Mouse (Mus musculus) inflammation-experienced regulatory T-cells, adult 16 weeks (primary cell): ENCODE results near the gene Wasl. TPM values are rescaled to one million over a fixed set of nuclear protein-coding genes. Genes with fewer than 3 reads are reported as not detected.

ENCODE experiments used
- polyA plus RNA-seq: library from polyadenylated mRNA; unstranded; fragments of 100-300 nt; shearing (Covaris generic); gene quantifications from one replicate; pipeline ENCODE4 v1.2.1, GENCODE M21; 2017

Gene Wasl
- polyA plus RNA-seq: 15.6 TPM

DNA sequence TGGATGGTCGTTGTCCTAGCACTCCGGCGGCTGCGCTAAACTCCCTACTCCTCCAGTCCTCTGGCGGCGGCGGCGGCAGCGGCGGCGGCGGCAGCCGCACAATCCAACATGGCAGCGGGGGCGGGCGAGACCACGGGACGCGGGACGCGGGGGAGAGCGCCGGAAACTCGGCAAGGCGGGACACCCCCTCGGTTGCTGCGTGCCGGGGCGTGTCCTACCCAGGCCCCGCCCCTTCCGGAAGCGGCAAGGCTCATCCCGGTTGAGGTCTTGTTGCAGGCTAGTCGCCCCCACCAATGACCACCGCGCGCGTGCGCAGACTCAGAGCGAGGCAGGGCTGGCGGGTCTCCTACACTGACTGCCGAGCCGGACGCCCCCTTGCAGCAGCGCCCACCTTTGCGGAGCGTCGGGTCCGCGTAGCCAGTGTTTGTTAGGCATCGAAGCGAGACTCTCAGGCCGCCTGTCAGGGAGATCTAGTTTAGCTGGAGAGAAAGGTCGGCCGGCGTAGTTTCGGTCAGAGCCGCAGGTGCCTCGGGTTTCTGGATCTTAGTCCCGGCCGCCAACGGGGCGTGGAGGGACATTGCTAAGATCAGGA is at the start of gene Wasl:
TSS of gene Wasl (minus strand) at position 143 of the 592 bp plus-strand sequence.

DNA sequence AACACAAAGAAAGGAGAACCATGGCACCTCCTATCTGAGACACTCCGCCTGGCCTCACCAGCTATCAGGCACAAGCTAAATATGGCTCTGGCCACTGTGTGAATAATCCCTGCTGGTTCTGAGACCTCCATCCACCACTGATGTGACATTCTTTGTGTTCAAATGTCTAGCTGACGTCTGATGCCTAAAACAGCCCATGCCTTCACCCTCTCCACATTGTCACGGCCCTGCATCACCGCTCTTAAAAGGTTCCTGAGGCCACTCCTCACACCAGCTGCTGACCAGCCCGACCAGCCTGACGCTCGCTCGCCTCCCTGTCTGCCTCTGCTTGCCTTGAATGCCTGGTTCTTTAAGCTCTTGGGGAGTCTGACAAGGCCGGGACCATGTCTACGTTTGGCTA is 67.3 kb downstream of the Wasl start, which contains the start of gene Lmod2:
TSS of gene Lmod2 (plus strand) at position 263 of the 400 bp plus-strand sequence.

Other genes with a start within 250 kb of the Wasl start
- not detected for gene Iqub, start 149.9 kb downstream of the Wasl start, polyA plus RNA-seq
- 188 TPM for gene Ndufa5, start 137.0 kb downstream of the Wasl start, polyA plus RNA-seq
- gene Asb15, start 136.9 kb downstream of the Wasl start, polyA plus RNA-seq: not detected
- gene Lmod2, start 67.2 kb downstream of the Wasl start, polyA plus RNA-seq: not detected
- not detected for gene Hyal6, start 68.2 kb upstream of the Wasl start, polyA plus RNA-seq
- gene Hyal4, start 83.3 kb upstream of the Wasl start, polyA plus RNA-seq: not detected
- not detected for gene Spam1, start 126.2 kb upstream of the Wasl start, polyA plus RNA-seq
- gene Hyal5, start 193.0 kb upstream of the Wasl start, polyA plus RNA-seq: not detected